Mouse (Mus musculus): Measurements from ENCODE around the gene Rasgef1b.

- TF ChIP-seq CTCF (IDR thresholded peaks at IDR 0.05; ENCODE audit: low read depth, low read length) (no peak), POLR2A (IDR thresholded peaks at IDR 0.05; ENCODE audit: extremely low read depth, insufficient read depth, low read length) (no peak)
Measured at GRCm38 (mm10) chr5:99415676-99416075, 313.2 kb downstream of the Rasgef1b start.

Data from liver, adult 2 months (tissue).